Mouse (Mus musculus) mouse trophoblast stem cell (cell line): ENCODE results near the gene Olfr777.
"Not testable (repeated sequence)": the region's sequence is repeated elsewhere in the genome, so short reads cannot be mapped to it uniquely, and the experiment has no call there.

Source experiments
- in situ Hi-C, 2 experiments: fragments of 300-500 bp; cut with MseI, MboI; formaldehyde crosslinking; loops; 2 replicates in 1 of 2; 3 replicates in 1 of 2; pipeline ENCODE4 v1.15.1; 2025

The Olfr777 gene

DNA sequence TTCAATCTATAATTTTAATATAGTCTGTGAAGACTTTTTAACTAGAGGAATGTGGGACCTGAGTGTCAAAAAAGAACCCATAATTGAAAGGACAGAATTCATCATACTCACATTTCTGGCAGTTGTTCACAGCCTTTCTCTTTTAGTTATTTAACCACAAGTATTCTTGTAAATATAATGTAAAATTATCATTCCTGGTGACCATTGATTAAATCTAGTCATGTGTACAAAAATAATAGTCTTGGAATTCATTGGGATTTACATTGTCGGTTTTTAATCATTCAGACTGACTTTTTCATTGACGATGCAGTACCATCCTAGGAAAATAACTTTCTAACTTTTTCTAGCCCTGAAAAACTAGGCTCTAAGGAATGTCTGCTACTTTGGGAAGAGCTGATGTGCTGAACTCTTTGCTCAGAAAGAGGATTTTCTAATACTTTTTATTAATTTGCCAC, at the start of gene Olfr777:
Gene Olfr777 (minus strand): TSS at position 405 of the 455 bp plus-strand sequence.
- in situ Hi-C loops, result no loop called here

DNA sequence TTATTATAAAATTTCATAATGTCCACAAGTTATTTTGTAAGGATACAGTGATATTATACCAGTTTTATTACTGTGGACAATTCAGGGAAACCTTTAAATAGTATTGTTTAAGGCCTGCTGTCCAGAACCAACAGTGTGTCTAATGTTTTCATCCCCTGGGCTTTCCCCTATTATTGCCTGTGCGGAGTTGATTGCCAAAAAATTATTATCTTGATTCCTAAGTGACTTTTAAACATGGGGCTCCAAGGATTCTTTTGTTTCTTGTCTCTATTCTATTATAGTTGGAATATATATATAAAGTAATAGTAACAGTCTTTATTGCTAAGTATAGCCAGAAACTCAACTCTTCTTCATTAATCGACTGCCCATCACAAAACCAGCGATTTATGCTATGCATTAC, 46.5 kb upstream of the Olfr777 start, which contains the start of gene Olfr780:
Gene Olfr780 (plus strand): TSS at position 301 of the 400 bp plus-strand sequence.
- in situ Hi-C loops, result no loop called here

DNA sequence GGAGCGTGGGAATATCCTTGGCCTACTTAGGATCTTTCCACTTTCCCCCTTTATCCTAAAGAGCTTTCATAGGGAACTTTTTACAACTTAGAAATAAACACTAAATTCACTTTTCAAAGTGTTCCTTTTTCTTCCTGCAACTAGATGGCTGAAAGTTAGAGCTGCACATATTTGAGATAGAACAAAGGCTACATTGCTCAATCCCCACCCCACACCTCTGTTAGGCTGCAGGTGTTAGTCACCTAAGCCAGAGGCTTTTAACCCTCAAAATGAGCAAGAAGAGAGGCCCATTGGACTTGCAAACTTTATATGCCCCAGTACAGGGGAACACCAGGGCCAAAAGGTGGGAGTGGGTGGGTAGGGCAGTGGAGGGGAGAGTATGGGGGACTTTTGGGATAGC, 42.2 kb upstream of the Olfr777 start:
- in situ Hi-C loops, result not testable (repeated sequence)

DNA sequence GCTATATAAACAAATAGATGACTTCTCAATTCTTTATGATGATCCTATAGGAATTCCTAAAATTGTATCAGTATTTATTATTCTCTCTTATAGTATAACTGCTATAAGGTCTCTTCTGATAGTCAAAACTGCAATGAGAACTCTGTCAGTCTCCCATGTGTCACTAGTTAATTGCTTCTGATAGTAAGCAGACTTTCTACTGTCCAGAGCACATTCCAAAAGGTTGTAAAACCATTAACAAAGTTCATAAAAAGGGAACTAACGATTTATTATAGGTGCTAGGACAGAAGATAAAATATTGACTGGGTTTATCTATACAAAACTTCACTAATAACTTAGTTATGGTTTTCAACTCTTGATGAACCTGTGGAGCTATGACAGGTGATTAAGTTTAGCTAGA, 41.7 kb upstream of the Olfr777 start:
- in situ Hi-C loops, result not testable (repeated sequence)

DNA sequence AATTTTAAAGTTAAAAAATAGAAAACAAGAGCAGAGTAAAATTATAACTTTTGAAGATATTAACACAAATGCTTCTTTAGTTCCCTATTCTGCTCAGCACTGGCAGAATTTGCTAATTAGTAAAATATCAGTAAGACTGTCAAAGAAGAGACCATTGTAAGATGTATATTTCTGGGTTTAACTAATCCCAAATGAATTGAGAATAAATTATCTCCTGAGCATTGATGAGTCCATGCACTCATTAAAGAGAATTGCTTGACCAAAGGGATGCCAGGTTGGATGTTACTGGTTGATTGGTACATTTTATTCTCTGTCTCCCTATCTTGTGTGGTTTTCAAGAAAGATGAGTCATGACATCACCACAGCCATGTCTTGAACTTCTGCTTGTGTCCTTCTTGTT, 12.5 kb downstream of the Olfr777 start, which contains the start of gene Olfr776:
Gene Olfr776 (plus strand): TSS at position 301 of the 400 bp plus-strand sequence.
- in situ Hi-C loops, result no loop called here

DNA sequence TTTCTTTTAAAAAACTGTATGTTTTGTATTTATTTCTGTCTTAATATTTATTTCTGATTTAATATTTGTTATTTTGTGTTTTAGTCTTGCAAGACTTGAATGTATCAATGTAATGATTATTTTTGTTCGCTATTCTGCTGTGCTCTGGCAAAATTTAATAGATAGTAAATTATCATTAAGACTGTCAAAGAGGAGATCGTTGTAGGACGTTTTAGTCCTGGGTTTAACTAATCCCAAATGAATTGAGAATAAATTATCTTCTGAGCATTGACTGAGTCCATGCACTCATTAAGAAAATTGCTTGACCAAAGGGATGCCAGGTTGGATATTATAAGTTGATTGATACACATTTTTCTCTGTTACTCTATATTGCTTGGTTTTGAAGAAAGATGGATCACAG, 23.2 kb downstream of the Olfr777 start, which contains the start of gene Olfr775:
Gene Olfr775 (plus strand): TSS at position 301 of the 400 bp plus-strand sequence.
- in situ Hi-C loops, result no loop called here

DNA sequence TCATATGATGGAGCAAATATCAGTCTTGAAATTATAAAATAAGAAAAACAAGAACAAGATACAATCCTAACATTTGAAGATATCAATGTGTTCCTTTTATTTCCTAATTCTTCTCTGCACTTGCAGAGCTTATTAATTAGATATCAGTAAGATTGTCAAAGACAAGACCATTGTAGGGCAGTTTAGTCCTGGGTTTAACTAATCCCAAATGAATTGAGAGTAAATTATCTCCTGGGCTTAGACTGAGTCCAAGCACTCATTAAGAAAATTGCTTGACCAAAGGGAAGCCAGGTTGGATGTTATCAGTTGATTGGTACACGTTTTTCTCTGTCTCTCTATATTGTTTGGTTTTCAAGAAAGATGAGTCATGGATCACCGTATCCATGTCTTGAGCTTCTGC, 35.4 kb downstream of the Olfr777 start, which contains the start of gene Olfr774:
Gene Olfr774 (plus strand): TSS at position 301 of the 400 bp plus-strand sequence.
- in situ Hi-C loops, result no loop called here

DNA sequence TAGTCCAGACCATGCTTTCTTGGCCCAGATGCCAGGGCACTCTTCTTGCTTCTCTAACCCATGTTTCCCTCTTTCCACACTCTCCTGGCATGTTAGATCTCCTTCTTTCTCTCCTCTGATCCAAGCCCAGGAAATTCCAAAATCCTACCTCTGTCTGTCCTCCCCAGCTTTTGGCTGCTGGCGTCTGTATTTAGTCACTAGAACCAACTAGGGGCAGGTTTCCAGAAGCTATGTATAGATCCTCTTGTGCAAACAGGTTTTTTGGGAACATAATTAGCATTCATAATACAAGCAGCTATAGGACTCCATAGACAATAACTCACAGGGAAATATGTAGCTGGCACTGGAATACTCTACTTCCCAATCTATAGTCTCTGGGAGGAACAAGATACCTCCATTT, 40.5 kb downstream of the Olfr777 start:
- in situ Hi-C loops, result no loop called here
